In genomic region chr1:134889629-134890028, GRCm38 (mm10) we compare ENCODE assay signal across 9 mouse cellular contexts.
"Had no signal": no experiment of that assay in that cellular context is flagged by ENCODE, and none has a peak within 500 bp of the region (broad histone marks: within the 10 kb centered on the region; RNA-seq: fewer than 3 reads in every experiment).

No protein-coding gene starts in this region.

- ATAC-seq: intestine, embryonic 16.5 days; lung, postnatal 0 days; midbrain, embryonic 13.5 days had no signal

- DNase-seq: kidney, adult 2 months; kidney, postnatal 36 days; lung, adult 2 months; lung, postnatal 36 days; right cerebral cortex, postnatal 14 days; thymus, postnatal 36 days had no signal
